Mouse (Mus musculus) CH12.LX (cell line): ENCODE measurements around the gene Polr2f.

Experiments used
- CHD2 ChIP-seq: IDR thresholded peaks from 2 replicates; pipeline ENCODE4 v1.6.1; 2011; ENCODE audit warnings: low read length, improper control_type of control experiment
- CTCF ChIP-seq, 2 experiments: IDR thresholded peaks in 1 of 2; conservative IDR thresholded peaks in 1 of 2; 2 replicates each; pipeline ENCODE4 v1.5.1; 2011 to 2012; ENCODE audit warnings: low read depth in 2 of 2, low read length in 2 of 2, improper control_type of control experiment in 1 of 2, inconsistent platforms in 1 of 2, mild to moderate bottlenecking in 1 of 2, moderate library complexity in 1 of 2
- POLR2A ChIP-seq: IDR thresholded peaks from 2 replicates; pipeline ENCODE4 v1.6.1; 2011; ENCODE audit warnings: low read depth, mild to moderate bottlenecking, improper control_type of control experiment, low read length

GRCm38 (mm10) chr15:79098868-79099267, 41.9 kb upstream of the Polr2f start:
- no peak for TF ChIP-seq CHD2
- no peak for TF ChIP-seq POLR2A
- no peak for TF ChIP-seq CTCF (conservative IDR thresholded peaks at IDR 0.05 in 1 of 2, IDR thresholded peaks at IDR 0.05 in 1 of 2; ENCODE audit: low read depth in 2 of 2, low read length in 2 of 2)
